Mouse (Mus musculus): ENCODE results near the gene Hist2h3c1.
"Not testable (repeated sequence)": the region's sequence is repeated elsewhere in the genome, so short reads cannot be mapped to it uniquely, and the experiment has no call there.

Gene Hist2h3c1

DNA sequence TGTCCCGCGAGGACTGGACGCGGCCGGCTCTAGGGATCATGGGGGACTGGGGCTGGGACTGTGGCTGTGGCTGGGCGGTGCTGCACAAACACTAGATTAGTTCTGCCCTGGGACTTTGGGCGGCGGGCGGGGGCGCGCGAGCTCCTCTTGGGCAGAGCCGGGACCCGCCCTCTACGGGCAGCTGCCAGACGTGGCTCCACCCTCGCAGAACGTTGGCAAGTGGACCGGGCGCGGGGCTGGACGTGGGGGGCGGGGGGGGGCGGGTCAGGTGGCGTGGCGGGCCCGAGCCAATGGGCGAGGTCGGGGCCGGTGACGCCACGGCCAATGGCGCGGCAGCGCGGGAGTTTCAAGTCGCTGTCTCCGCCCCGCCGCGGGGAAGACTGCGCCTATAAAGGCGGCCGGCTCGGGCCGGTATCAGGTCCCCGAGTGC lies at the start of gene Hist2h3c1:
Gene Hist2h3c1 (plus strand): TSS at position 259 of the 430 bp plus-strand sequence.
- DNase-seq (ENCODE audit: low read depth, low spot score) = not testable (repeated sequence)

DNA sequence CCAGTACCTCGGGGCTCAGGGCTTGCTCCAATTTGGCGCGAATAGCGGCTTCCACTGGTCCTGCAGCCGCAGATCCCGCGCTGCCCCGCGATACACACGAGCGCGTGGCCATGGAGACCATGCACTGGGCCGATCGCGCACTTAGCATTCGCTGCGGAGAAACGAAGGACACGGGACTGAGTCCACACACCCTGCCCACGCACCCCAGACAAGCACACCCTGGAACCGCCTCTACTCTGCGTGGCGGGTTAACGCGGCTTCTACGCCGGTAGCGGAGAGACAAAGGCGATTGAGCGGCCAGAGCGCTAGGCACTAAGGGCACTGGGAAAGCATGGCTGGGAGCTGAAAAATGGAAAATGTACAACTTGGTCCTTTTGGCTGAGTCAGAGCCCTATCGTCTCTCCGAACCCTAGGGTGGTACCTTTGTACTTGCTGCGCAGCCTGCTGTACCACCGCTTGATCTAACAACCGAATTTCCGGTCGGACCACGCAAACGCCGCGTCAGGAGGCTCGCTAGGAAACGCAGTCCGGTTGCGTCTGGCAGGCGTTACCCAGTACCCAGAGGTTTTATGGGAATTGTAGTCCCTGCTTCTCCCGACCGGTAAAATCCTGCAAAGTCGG lies 49.2 kb upstream of the Hist2h3c1 start:
- DNase-seq (ENCODE audit: low read depth, low spot score) = no peak

- no peak for DNase-seq (ENCODE audit: low read depth, low spot score)
Measured at GRCm38 (mm10) chr3:96198181-96198580, 48.3 kb upstream of the Hist2h3c1 start.

DNA sequence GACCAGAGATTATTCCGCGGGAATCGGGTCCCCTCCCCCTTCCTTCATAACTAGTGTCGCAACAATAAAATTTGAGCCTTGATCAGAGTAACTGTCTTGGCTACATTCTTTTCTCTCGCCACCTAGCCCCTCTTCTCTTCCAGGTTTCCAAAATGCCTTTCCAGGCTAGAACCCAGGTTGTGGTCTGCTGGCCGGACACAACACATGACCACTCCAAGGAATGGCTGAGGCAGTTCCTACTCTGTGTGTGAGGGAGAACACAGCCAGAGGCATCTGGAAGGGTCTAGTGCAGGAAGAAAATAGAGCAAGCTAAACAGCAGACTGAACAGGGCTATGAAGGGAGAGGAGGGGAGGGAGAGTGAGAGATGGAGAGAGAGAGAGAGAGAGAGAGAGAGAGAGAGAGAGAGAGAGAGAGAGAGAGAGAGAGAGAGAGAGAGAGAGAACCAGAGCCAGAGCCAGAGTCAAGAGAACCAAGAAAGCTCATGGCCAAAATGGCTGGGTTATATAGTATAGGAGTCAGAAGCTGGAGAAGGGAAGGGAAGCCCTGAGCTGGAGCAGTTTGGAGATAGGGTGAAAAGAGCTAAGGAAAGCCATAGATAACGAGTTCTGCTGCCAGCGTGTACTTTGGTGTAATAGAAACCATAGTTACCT lies 47.8 kb upstream of the Hist2h3c1 start:
- not testable (repeated sequence) for DNase-seq (ENCODE audit: low read depth, low spot score)

GRCm38 (mm10) chr3:96199731-96200130 lies 46.8 kb upstream of the Hist2h3c1 start:
- no peak for DNase-seq (ENCODE audit: low read depth, low spot score)

DNA sequence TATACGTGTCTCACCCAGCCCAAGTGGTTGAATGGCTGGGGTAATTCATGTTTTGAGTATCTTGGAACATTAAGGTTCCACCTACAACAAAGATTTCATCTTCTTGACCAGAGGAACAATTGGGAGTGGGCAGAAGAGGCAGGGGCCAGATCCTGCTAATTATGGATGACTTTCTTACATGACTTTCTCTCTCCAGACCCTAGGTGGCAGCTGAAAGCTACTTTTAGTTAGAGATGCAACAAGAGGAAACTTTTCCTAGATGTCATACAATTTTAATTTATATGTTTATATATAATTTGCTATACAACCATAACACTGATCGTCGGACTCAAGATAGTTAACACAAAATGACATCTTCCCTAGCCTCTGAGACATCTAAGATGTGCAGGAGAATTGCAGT lies 38.7 kb upstream of the Hist2h3c1 start:
- DNase-seq (ENCODE audit: low read depth, low spot score) = no peak

GRCm38 (mm10) chr3:96209242-96209641 lies 37.2 kb upstream of the Hist2h3c1 start:
- DNase-seq (ENCODE audit: low read depth, low spot score) = no peak

DNA sequence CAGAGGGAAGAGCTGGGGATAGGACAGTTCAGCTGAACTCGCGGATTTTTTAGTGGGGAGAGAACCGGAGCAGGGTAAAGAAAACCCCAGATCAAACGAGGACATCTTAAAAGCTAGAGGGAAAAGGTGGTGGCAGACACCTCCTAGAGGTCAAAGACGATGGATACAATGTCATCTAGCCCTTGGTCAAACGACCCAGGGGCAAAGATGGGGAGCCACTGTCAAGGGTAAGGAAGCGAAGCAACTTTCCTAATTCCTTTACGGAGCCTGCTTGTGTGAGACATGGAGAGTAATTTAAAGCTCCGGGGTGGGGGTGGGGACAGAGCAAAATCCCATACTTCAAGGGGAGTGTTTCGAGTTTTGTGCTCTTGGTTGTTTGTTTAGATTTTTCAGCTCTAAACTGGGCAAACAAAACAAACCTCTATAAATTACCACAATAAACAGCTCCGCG lies 27.3 kb upstream of the Hist2h3c1 start:
- no peak for DNase-seq (ENCODE audit: low read depth, low spot score)

DNA sequence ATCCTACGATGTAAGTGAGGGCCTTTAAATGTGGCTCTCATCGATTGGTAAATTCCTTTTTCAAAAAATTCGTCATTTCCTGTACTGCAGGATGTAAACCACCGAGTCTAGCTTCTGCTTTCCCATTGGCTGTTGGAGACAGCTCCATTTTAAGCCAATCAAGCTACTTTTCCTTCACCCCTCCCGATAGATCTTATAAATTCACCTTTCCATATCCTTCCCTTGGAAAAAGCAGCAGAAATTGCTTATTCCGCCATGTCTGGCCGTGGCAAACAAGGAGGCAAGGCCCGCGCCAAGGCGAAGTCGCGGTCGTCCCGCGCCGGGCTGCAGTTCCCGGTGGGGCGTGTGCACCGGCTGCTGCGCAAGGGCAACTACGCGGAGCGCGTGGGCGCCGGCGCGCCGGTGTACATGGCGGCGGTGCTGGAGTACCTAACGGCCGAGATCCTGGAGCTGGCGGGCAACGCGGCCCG lies 26.8 kb upstream of the Hist2h3c1 start, which contains the start of the genes Bola1 and Hist2h2ab:
Gene Bola1 (minus strand): TSS at position 49 of the 470 bp plus-strand sequence.
Gene Hist2h2ab (plus strand): TSS at position 205 of the 470 bp plus-strand sequence.
- no peak for DNase-seq (ENCODE audit: low read depth, low spot score)

DNA sequence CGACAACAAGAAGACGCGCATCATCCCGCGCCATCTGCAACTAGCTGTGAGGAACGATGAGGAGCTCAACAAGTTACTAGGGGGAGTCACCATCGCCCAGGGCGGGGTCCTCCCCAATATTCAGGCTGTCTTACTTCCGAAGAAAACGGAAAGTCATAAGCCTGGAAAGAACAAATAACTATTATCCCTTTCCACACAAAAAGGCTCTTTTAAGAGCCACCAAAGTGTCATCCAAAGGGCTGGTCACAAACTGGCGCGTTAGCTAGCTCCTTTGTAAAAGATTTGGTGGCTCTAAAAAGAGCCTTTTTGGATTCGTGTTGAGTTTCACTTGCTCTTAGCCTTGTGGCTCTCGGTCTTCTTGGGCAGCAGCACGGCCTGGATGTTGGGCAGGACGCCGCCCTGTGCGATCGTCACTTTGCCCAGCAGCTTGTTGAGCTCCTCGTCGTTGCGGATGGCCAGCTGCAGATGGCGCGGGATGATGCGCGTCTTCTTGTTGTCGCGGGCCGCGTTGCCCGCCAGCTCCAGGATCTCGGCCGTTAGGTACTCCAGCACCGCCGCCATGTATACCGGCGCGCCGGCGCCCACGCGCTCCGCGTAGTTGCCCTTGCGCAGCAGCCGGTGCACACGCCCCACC lies 26.2 kb upstream of the Hist2h3c1 start:
- DNase-seq (ENCODE audit: low read depth, low spot score) = not testable (repeated sequence)

- no peak for DNase-seq (ENCODE audit: low read depth, low spot score)
Measured at GRCm38 (mm10) chr3:96220765-96221639, 25.5 kb upstream of the Hist2h3c1 start, which contains the start of the genes Hist2h2ac and Hist2h2be. Gene Hist2h2ac, minus strand, starts transcription at chr3:96220880. Gene Hist2h2be, plus strand, starts transcription at chr3:96221119.

GRCm38 (mm10) chr3:96221640-96222038 lies 24.8 kb upstream of the Hist2h3c1 start:
- no peak for DNase-seq (ENCODE audit: low read depth, low spot score)

GRCm38 (mm10) chr3:96222774-96223173 lies 23.7 kb upstream of the Hist2h3c1 start:
- DNase-seq (ENCODE audit: low read depth, low spot score) = no peak

DNA sequence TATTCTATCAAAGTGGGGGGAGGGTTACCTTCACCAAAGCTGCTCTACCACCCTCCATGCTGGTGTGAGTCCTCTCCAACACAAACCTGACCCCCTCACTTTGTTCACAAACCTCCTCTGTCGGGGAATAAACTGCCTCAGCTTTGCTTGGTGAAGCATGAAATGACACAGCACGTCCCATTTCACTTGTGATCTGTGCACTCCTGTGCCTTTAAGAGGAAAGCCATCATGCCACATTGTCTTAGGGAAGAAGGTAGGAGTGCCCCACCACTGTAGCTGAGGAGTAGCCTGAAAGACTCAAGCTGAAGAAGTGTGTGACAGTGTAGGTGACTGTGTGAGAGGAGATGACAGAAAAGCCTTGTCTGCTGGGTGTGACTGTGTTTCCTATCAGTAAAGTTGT lies 21.1 kb upstream of the Hist2h3c1 start:
- no peak for DNase-seq (ENCODE audit: low read depth, low spot score)

DNA sequence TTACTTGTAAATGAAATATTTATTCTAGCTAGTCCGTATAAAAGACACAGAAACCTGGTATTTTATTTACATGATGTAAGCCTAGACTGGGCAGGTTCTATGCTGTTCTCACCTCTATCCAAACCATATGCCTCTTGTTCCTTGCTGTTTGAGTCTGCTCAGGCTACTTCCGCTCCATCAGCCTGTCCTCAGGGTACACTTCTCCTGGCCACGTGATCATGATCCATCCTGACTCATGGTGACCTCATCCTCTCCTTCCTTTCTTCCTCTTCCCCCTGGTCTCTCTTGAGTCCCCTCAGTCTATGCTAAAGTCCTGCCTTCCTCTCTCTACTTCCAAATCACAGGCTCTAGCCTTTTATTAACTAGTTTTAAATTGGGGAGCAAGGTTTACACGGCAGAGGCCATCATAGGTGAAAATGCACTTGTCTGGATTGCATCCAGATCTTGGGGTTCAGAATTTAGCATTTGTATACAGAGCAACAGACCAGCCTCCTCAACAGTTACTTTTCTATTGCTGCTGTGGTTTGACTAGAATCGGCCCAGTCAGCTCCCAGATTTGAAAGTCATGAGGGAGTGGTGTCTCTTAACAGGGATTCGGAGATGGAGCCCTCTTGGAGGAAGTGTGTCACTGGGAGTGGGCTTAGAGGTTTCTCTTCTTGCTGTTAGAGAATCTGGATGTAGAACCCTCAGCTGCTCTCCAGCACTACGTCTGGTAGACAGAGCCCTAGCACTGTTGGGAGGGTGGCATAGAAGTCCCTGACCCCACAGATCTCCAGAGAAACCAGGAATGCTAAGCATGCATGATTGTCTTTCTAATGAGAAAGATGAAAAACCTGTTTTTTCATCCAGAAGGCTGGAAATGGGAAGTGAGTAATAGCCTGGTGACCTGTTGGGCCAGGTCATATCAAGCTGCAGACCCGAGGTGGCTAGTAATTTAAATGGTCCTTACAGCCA lies 19.5 kb upstream of the Hist2h3c1 start:
- no peak for DNase-seq (ENCODE audit: low read depth, low spot score)

GRCm38 (mm10) chr3:96228828-96229227 lies 17.7 kb upstream of the Hist2h3c1 start:
- DNase-seq (ENCODE audit: low read depth, low spot score) = no peak

DNA sequence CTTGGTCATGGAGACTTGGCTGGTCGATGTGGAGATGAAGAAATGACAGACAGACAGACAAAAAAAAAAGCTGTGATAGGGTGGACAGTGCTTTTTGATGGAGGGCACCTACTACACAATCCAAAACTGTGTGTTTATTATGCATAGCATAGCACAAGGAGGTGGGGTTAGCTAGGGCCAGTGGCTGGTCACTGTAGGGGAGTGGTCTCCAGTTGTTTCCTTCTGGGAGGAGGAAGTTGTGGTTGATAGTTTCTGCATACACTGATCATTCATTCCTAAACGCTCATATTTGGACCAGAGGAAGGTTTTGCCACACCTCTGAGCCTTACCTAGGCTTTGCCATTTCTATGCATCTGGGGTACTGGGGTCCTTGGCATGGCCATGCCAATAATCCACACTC lies 16.1 kb upstream of the Hist2h3c1 start:
- no peak for DNase-seq (ENCODE audit: low read depth, low spot score)

GRCm38 (mm10) chr3:96230910-96231757 lies 15.4 kb upstream of the Hist2h3c1 start:
- DNase-seq (ENCODE audit: low read depth, low spot score) = no peak

DNA sequence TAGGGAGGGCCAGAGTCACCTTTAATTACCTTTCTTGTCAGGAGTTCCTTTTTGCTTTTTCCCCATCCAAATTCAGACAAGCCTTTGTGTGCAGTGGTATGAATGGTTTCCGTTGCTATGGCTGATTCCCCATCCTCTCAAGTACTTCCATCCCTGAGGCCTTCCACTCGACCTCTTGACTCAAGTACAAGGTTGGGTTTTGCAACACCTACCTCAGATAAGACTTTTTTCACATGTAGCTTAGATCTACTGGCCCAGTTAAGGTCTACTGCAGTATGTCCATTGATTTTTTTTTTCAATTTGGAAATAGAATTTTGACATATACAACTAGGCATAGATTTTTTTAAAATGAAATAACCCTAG lies 14.7 kb upstream of the Hist2h3c1 start:
- no peak for DNase-seq (ENCODE audit: low read depth, low spot score)
